ENCODE assay signal across 7 mouse cellular contexts in the genomic region with DNA sequence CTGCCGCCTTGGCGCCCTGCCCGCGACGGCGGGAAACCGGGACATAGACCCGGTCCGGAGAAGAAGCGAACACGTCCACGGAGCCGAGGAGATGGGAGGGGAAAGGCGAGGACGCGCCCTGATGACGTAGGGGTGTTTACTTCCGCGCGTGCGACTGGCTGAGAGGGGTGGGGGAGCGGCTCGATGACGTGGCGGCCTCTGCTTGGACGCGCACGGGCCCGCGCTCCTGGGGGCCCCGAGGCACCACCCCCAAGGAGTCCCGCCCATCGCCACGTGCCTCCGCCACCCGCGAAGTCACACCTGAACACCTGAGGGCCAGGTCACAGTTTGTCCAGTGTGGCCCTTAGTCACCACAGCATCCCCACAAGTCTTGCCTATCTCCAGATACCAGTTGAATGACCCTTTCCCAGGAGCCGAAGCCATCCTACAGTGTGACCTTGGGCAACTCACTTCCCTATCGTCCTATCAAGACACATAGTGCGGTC. TPM values are rescaled to one million over a fixed set of nuclear protein-coding genes. Genes with fewer than 3 reads are reported as not detected.
DNase-seq lines count a peak whose midpoint lies in the region; ATAC-seq lines count a peak whose summit lies in the region.

A gene (minus strand): TSS at position 242 of the 485 bp plus-strand sequence.

- no peaks in the 10 kb centered on the region for H3K27me3 ChIP-seq in intestine, embryonic 16.5 days (replicated peaks; ENCODE audit: control insufficient read depth, insufficient read depth, low read length)
- no peaks in the 10 kb centered on the region for H3K27me3 ChIP-seq in midbrain, embryonic 11.5 days (ENCODE audit: control insufficient read depth, insufficient read depth, low read length)

- peak within 1 kb of the TSS; percentile 84 for H3K4me2 ChIP-seq in intestine, embryonic 16.5 days (ENCODE audit: low read depth, low read length)
- H3K4me2 ChIP-seq in midbrain, embryonic 11.5 days, result peak within 1 kb of the TSS; percentile 59

- H3K36me3 ChIP-seq in intestine, embryonic 16.5 days (ENCODE audit: control insufficient read depth, insufficient read depth, low read length), result peaks cover 6% of the 10 kb centered on the region; the same call in 1 of the 2 replicates
- no peaks in the 10 kb centered on the region; the same call in 1 of the 2 replicates for H3K36me3 ChIP-seq in midbrain, embryonic 11.5 days (ENCODE audit: control insufficient read depth, insufficient read depth, low read length)

- peak within 1 kb of the TSS; percentile 80 for H3K9ac ChIP-seq in intestine, embryonic 16.5 days (ENCODE audit: low read depth, low read length)
- H3K9ac ChIP-seq in midbrain, embryonic 11.5 days (ENCODE audit: low read length), result peak within 1 kb of the TSS; percentile 81

- intact Hi-C loops in left cerebral cortex, postnatal 36 days (cut with DNase I), result no loop called here

- peak within 1 kb of the TSS; percentile 100 for H3K4me3 ChIP-seq in intestine, embryonic 16.5 days (ENCODE audit: low read length)
- H3K4me3 ChIP-seq in midbrain, embryonic 11.5 days (ENCODE audit: low read depth, low read length), result peak within 1 kb of the TSS; percentile 90

- H3K4me1 ChIP-seq in intestine, embryonic 16.5 days (ENCODE audit: control insufficient read depth, insufficient read depth, low read length), result no peaks in the 10 kb centered on the region
- H3K4me1 ChIP-seq in midbrain, embryonic 11.5 days (ENCODE audit: control insufficient read depth, insufficient read depth, low read length), result peaks cover 3% of the 10 kb centered on the region; the same call in 1 of the 2 replicates

- no peaks in the 10 kb centered on the region for H3K9me3 ChIP-seq in intestine, embryonic 16.5 days (ENCODE audit: control insufficient read depth, low read length)
- H3K9me3 ChIP-seq in midbrain, embryonic 11.5 days (ENCODE audit: control insufficient read depth, low read length), result no peaks in the 10 kb centered on the region

- H3K27ac ChIP-seq in intestine, embryonic 16.5 days (ENCODE audit: low read length), result peak within 1 kb of the TSS; percentile 70
- H3K27ac ChIP-seq in midbrain, embryonic 11.5 days (ENCODE audit: low read depth, low read length), result peak within 1 kb of the TSS; percentile 83

- WGBS in intestine, embryonic 16.5 days, result 5% methylated on average over 38 of the region's 40 CpGs
- 5% methylated on average over 39 of the region's 40 CpGs for WGBS in midbrain, embryonic 11.5 days

- DNase-seq in adrenal gland, adult 2 months, result peak; percentile 95
- peak; percentile 77 for DNase-seq in embryo, embryonic 11.5 days (ENCODE audit: low read depth, low spot score)
- peak; percentile 86 to 91 for DNase-seq in gastrocnemius, postnatal 4 days (ENCODE audit: low spot score in 2 of 2)
- peak; percentile 92 to 93 for DNase-seq in left cerebral cortex, postnatal 36 days (ENCODE audit: low spot score in 2 of 2)
- DNase-seq in midbrain, embryonic 11.5 days (ENCODE audit: low spot score, missing footprints), result peak; percentile 99
- peak; percentile 84 for DNase-seq in skeletal muscle tissue, adult 2 months (ENCODE audit: low read depth, low spot score)

- peak; percentile 95 for ATAC-seq in intestine, embryonic 16.5 days
- ATAC-seq in midbrain, embryonic 11.5 days (ENCODE audit: low FRiP score), result peak; percentile 93

RNA-seq across cellular contexts. Expression of the gene that starts here (rescaled TPM):
- total RNA-seq in adrenal gland, adult 2 months (2021), result 10 to 100 TPM; 29.3 to 33.2 TPM
- 2.4 and 3.1 TPM in 2 replicates for polyA plus RNA-seq in adrenal gland, adult 2 months (2012; rRNA removed)
- 10 to 100 TPM; 15.8 to 16.7 TPM for total RNA-seq in gastrocnemius, postnatal 4 days (2021)
- 12.8 and 13.2 TPM in 2 replicates for polyA plus RNA-seq in intestine, embryonic 16.5 days (2015; fragmentation: Nextera tagmentation; extraction: Ambion mirVana)
- total RNA-seq in left cerebral cortex, postnatal 36 days (2021), result 10 to 100 TPM; 16.2 to 18.3 TPM
- polyA plus RNA-seq in midbrain, embryonic 11.5 days (2014; fragmentation: Nextera tagmentation; extraction: Ambion mirVana), result 55.0 and 57.8 TPM in 2 replicates

Comparison
In these comparisons a context has a peak if more than half of its experiments do, and no peak if none do; other contexts are left out.
1. Peak in every context shown above with its lines: DNase-seq, ATAC-seq, H3K4me3 ChIP-seq and H3K27ac ChIP-seq.